Mouse (Mus musculus) intestine, embryonic 16.5 days (tissue): ENCODE data around the gene Arhgef16. TPM values are rescaled to one million over a fixed set of nuclear protein-coding genes. Genes with fewer than 3 reads are reported as not detected.

Source experiments
- polyA plus RNA-seq: library from polyadenylated mRNA; unstranded; fragments of >200 nt; fragmentation: Nextera tagmentation; extraction: Ambion mirVana; gene quantifications from 2 replicates; pipeline ENCODE4 v1.2.1, GENCODE M21; 2015

Arhgef16 gene
- polyA plus RNA-seq, 1 experiment from 2014 or later, result 69.5 TPM

Other genes starting within 250 kb of the Arhgef16 start
- gene Trp73, start 161.5 kb downstream of the Arhgef16 start, polyA plus RNA-seq, result 0.11 and 0.12 TPM in 2 replicates
- 29.3 and 30.1 TPM in 2 replicates for gene Wrap73, start 159.3 kb downstream of the Arhgef16 start, polyA plus RNA-seq
- 87.9 and 93.9 TPM in 2 replicates for gene Tprgl, start 141.0 kb downstream of the Arhgef16 start, polyA plus RNA-seq
- 10.3 and 12.0 TPM in 2 replicates for gene Megf6, start 130.9 kb downstream of the Arhgef16 start, polyA plus RNA-seq
- not detected in 2 replicates for gene B230104I21Rik, start 34.5 kb upstream of the Arhgef16 start, polyA plus RNA-seq